Mouse (Mus musculus): ENCODE data around the gene Zfp511. TPM values are rescaled to one million over a fixed set of nuclear protein-coding genes. Genes with fewer than 3 reads are reported as not detected.

The Zfp511 gene
- 10 to 100 TPM; 15.7 to 17.0 TPM for total RNA-seq (2023)

DNA sequence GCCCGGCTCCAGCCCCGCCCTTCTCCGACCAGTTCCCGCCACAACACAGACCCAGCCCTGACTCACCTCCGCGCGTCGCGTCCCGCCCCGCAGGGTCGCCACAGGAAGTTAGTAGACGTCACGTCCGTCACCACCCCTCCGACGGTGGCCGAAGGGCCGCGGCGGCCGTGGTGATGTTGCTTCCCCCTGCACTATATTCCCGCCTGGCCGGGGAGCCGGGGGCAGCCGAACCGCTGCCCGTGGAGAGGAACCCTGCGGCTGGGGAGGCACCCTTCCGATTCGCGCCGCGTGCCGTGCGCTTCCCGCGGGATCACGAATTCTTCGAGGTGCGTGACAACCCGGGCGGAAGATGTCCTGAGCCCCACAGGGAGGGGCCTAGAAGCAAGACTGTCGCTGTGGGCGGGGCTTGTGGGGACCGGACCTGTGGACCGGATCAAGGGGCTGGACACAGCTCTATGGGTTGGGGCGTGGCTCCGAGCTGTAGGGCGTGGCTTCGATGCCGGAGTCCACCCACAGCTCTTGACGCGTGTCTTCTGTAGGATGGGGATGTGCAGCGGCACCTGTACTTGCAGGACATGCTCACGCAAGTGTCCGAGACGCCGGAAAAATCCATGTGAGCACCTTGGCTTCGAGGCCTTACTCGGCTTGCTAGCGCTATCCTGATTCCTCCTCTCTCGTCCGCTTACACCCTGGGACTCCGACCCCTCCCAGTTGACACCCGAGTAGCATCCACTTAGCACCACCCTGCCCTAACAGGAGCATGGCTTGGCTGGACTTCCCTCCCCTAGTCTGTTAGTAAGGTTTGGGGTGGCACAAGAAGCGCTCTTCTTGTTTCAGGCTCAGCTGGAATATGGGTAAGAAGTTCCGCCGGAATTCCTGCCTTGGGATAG, at the start of gene Zfp511, which contains the start of gene Tubgcp2:
Gene Zfp511, plus strand, starts transcription at position 111 of the 890 bp plus-strand sequence.
Gene Tubgcp2, minus strand, starts transcription at position 389 of the 890 bp plus-strand sequence.

DNA sequence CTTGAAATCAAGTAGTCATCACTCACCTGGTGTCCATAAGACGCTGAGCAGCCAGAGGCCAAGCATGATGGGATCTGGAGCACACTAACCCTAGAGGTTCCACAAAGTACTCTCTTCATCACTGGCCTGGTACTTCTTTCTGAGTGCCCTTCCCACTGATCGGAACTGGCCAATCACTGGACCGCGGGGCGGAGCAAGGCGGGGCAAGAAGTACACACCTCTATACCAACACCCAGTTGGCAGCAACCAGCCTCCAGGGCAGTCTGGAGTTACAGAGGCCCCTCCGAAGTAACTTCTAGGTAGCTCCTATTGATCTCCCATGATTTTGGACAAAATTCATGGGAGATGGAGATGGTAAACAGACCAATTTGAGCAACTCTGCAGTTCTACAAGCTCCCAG, 43.8 kb upstream of the Zfp511 start, which contains the start of gene Adam8:
Gene Adam8, minus strand, starts transcription at position 157 of the 400 bp plus-strand sequence.

DNA sequence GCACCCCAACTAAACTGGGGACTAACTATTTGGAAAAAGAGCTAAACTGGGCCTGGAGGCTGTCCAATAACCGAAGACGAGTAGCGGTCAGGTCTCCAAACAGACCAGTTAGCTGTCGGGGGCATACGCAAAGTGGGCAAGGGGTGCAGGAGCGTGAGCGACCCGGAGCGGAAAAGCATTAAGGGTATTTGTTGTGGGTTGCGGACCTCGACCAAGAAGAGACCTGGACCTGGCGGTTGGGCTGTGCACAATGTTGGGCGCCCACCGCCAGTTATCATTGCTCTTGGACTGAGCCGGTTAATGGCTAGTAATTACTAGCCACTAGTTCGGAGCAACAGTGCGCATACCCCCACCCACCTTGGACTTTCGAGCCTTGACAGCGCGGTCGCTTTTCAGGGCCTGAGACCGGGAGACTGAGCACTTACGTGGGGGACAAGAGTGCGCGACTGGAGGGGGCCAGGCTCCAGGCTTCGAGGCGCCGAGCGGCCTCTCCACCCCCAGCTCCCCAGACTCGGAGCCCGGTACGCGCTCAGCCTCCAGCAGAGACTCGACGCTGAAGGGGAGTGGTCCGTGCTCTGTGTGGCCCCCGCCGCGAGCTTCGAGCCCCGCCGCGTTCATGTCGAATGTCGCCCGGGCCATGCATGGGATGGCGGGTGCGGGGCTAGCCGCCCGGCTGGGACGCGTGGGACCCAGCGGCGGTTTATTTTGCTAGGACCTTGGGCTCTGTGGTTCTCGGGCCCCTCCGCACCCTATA, 12.3 kb downstream of the Zfp511 start, which contains the start of gene Msx3:
Gene Msx3, minus strand, starts transcription at position 729 of the 754 bp plus-strand sequence.

DNA sequence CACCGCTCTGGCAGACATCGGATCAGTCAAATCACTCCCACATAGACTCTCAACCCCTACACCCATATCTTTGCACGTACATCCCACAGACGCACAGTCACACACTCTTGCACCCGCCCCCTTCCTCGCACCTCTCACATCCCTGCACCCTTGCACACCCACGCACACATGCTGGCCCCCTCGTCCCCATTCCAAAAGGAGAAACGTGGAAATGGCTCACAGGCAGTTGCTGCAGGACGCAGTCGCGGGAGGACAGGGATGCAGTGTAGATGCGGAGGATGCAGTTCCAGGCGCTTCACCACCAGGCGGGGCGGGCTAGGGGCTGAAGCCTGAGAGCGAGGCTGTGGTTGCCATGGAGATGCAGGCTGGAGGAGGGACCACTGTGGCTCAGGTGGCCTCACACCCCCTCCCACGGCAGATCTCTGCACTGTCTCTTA, 46.1 kb downstream of the Zfp511 start, which contains the start of gene Caly:
Gene Caly, minus strand, starts transcription at position 307 of the 437 bp plus-strand sequence.

Other genes starting within 250 kb of the Zfp511 start
- not detected for gene Adgra1, start 202.2 kb upstream of the Zfp511 start, total RNA-seq (2023)
- gene Kndc1, start 141.7 kb upstream of the Zfp511 start, total RNA-seq (2023) = not detected
- gene Utf1, start 92.6 kb upstream of the Zfp511 start, total RNA-seq (2023) = not detected
- 1 to 10 TPM; 5.6 to 7.0 TPM for gene 6430531B16Rik, start 57.6 kb upstream of the Zfp511 start, total RNA-seq (2023)
- gene Adam8, start 43.8 kb upstream of the Zfp511 start, total RNA-seq (2023) = 100 to 1,000 TPM; 883 to 884 TPM
- gene Tubgcp2, start 278 bp downstream of the Zfp511 start, total RNA-seq (2023) = 10 to 100 TPM; 23.3 to 28.3 TPM
- not detected for gene Msx3, start 12.7 kb downstream of the Zfp511 start, total RNA-seq (2023)
- gene Caly, start 46.2 kb downstream of the Zfp511 start, total RNA-seq (2023) = not detected
- gene Prap1, start 57.0 kb downstream of the Zfp511 start, total RNA-seq (2023) = not detected
- gene Fuom, start 66.0 kb downstream of the Zfp511 start, total RNA-seq (2023) = 1 to 10 TPM; 5.9 to 8.1 TPM
- 10 to 100 TPM in 1 of 2 experiments, 1 to 10 TPM in 1; 7.2 to 13.3 TPM for gene Paox, start 79.4 kb downstream of the Zfp511 start, total RNA-seq (2023)
- gene Echs1, start 80.1 kb downstream of the Zfp511 start, total RNA-seq (2023) = 10 to 100 TPM; 29.6 to 38.5 TPM
- 1 to 10 TPM; 5.6 to 6.4 TPM for gene Mtg1, start 101.2 kb downstream of the Zfp511 start, total RNA-seq (2023)
- not detected for gene Sprn, start 118.5 kb downstream of the Zfp511 start, total RNA-seq (2023)
- gene Olfr522, start 128.4 kb downstream of the Zfp511 start, total RNA-seq (2023) = not detected
- gene Olfr523, start 136.8 kb downstream of the Zfp511 start, total RNA-seq (2023) = not detected
- gene Olfr524, start 169.6 kb downstream of the Zfp511 start, total RNA-seq (2023) = not detected
- not detected for gene Cd163l1, start 181.9 kb downstream of the Zfp511 start, total RNA-seq (2023)
- gene 5830411N06Rik, start 210.9 kb downstream of the Zfp511 start, total RNA-seq (2023) = under 1 TPM in 1 of 2 experiments, not detected in 1; 0.11 TPM